Mouse (Mus musculus): ENCODE results near the gene Btrc.

GRCm38 (mm10) chr19:45445253-45445933 lies 81.9 kb downstream of the Btrc start:
- no peak for TF ChIP-seq POLR2A (IDR thresholded peaks at IDR 0.05; ENCODE audit: low read depth, low read length)
- TF ChIP-seq CTCF (IDR thresholded peaks at IDR 0.05; ENCODE audit: extremely low read depth, insufficient read depth, insufficient read length, insufficient replicate concordance): no peak

Measured in spleen, adult 2 months (tissue).